Mouse (Mus musculus): ENCODE measurements at regions not wholly inside any gene's neighbourhood (a gene's known extent, or its start where the extent isn't known, plus 50 kb on each side); places are given as distances from the start of the nearest gene placed in this dataset.
"Not testable (repeated sequence)": the region's sequence is repeated elsewhere in the genome, so short reads cannot be mapped to it uniquely, and the experiment has no call there.

GRCm38 (mm10) chr1:17545311-17545710, 600.4 kb downstream of the Crisp4 start:
- WGBS = 67% methylated on average over 1 of the region's 2 CpGs

GRCm38 (mm10) chr1:17538160-17538559, 607.5 kb downstream of the Crisp4 start:
- Histone ChIP-seq H3K4me2 (ENCODE audit: low read length) (no peak overlapping the region), H3K9me3 (ENCODE audit: control insufficient read depth, low read length) (no peaks in the 10 kb centered on the region), H3K27me3 (replicated peaks; ENCODE audit: control insufficient read depth, insufficient read depth, low read length) (no peaks in the 10 kb centered on the region), H3K4me3 (ENCODE audit: low read length) (no peak overlapping the region), H3K27ac (ENCODE audit: low read depth, low read length) (no peak overlapping the region), H3K36me3 (ENCODE audit: control insufficient read depth, insufficient read depth, low read length) (no peaks in the 10 kb centered on the region), H3K4me1 (ENCODE audit: control insufficient read depth, insufficient read depth, low read depth, low read length) (no peaks in the 10 kb centered on the region), H3K9ac (ENCODE audit: low read depth, low read length) (no peak overlapping the region)
- no peak for ATAC-seq

More at GRCm38 (mm10) chr1:17545311-17545710, 600.4 kb downstream of the Crisp4 start:
- ATAC-seq = no peak
- Histone ChIP-seq H3K9ac (ENCODE audit: low read depth, low read length) (no peak overlapping the region), H3K4me3 (ENCODE audit: low read length) (no peak overlapping the region), H3K27ac (ENCODE audit: low read depth, low read length) (no peak overlapping the region), H3K27me3 (replicated peaks; ENCODE audit: control insufficient read depth, insufficient read depth, low read length) (no peaks in the 10 kb centered on the region), H3K4me1 (ENCODE audit: control insufficient read depth, insufficient read depth, low read depth, low read length) (no peaks in the 10 kb centered on the region), H3K9me3 (ENCODE audit: control insufficient read depth, low read length) (no peaks in the 10 kb centered on the region), H3K4me2 (ENCODE audit: low read length) (no peak overlapping the region), H3K36me3 (ENCODE audit: control insufficient read depth, insufficient read depth, low read length) (no peaks in the 10 kb centered on the region)

- not testable (repeated sequence) for ATAC-seq; H3K27me3 ChIP-seq (replicated peaks; ENCODE audit: control insufficient read depth, insufficient read depth, low read length); H3K36me3 ChIP-seq (ENCODE audit: control insufficient read depth, insufficient read depth, low read length); H3K9ac ChIP-seq (ENCODE audit: low read depth, low read length); H3K27ac ChIP-seq (ENCODE audit: low read depth, low read length); H3K4me1 ChIP-seq (ENCODE audit: control insufficient read depth, insufficient read depth, low read depth, low read length); H3K4me3 ChIP-seq (ENCODE audit: low read length); H3K4me2 ChIP-seq (ENCODE audit: low read length); H3K9me3 ChIP-seq (ENCODE audit: control insufficient read depth, low read length)
These were observed 614.4 kb downstream of the Crisp4 start for GRCm38 (mm10) chr1:17531291-17531690.

GRCm38 (mm10) chr1:17520118-17520517, 625.6 kb downstream of the Crisp4 start:
- WGBS = 80% methylated on average over 2 of the region's 2 CpGs
- Histone ChIP-seq H3K4me3 (ENCODE audit: low read length) (no peak overlapping the region), H3K27me3 (replicated peaks; ENCODE audit: control insufficient read depth, insufficient read depth, low read length) (no peaks in the 10 kb centered on the region), H3K9me3 (ENCODE audit: control insufficient read depth, low read length) (no peaks in the 10 kb centered on the region), H3K4me2 (ENCODE audit: low read length) (no peak overlapping the region), H3K27ac (ENCODE audit: low read depth, low read length) (no peak overlapping the region), H3K9ac (ENCODE audit: low read depth, low read length) (no peak overlapping the region), H3K4me1 (ENCODE audit: control insufficient read depth, insufficient read depth, low read depth, low read length) (no peaks in the 10 kb centered on the region), H3K36me3 (ENCODE audit: control insufficient read depth, insufficient read depth, low read length) (no peaks in the 10 kb centered on the region)
- ATAC-seq = no peak

GRCm38 (mm10) chr1:17506125-17507112, 639.3 kb downstream of the Crisp4 start:
- no peaks in the 10 kb centered on the region for H3K27me3 ChIP-seq (replicated peaks; ENCODE audit: control insufficient read depth, insufficient read depth, low read length)
- 87% methylated on average over 6 of the region's 6 CpGs for WGBS
- H3K9me3 ChIP-seq (ENCODE audit: control insufficient read depth, low read length) = no peaks in the 10 kb centered on the region
- no peaks in the 10 kb centered on the region for H3K36me3 ChIP-seq (ENCODE audit: control insufficient read depth, insufficient read depth, low read length)
- H3K4me1 ChIP-seq (ENCODE audit: control insufficient read depth, insufficient read depth, low read depth, low read length) = no peaks in the 10 kb centered on the region
- ATAC-seq = no peak
- no peak overlapping the region for H3K4me3 ChIP-seq (ENCODE audit: low read length)
- H3K27ac ChIP-seq (ENCODE audit: low read depth, low read length) = no peak overlapping the region
- H3K9ac ChIP-seq (ENCODE audit: low read depth, low read length) = no peak overlapping the region
- H3K4me2 ChIP-seq (ENCODE audit: low read length) = no peak overlapping the region

GRCm38 (mm10) chr1:17493596-17493995, 652.1 kb downstream of the Crisp4 start:
- Histone ChIP-seq H3K4me2 (ENCODE audit: low read length) (no peak overlapping the region), H3K36me3 (ENCODE audit: control insufficient read depth, insufficient read depth, low read length) (no peaks in the 10 kb centered on the region), H3K4me1 (ENCODE audit: control insufficient read depth, insufficient read depth, low read depth, low read length) (no peaks in the 10 kb centered on the region), H3K27me3 (replicated peaks; ENCODE audit: control insufficient read depth, insufficient read depth, low read length) (no peaks in the 10 kb centered on the region), H3K9ac (ENCODE audit: low read depth, low read length) (no peak overlapping the region), H3K27ac (ENCODE audit: low read depth, low read length) (no peak overlapping the region), H3K4me3 (ENCODE audit: low read length) (no peak overlapping the region), H3K9me3 (ENCODE audit: control insufficient read depth, low read length) (no peaks in the 10 kb centered on the region)
- WGBS = 83% methylated on average over 3 of the region's 3 CpGs
- no peak for ATAC-seq

- not testable (repeated sequence) for H3K4me2 ChIP-seq (ENCODE audit: low read length); H3K36me3 ChIP-seq (ENCODE audit: control insufficient read depth, insufficient read depth, low read length); H3K9ac ChIP-seq (ENCODE audit: low read depth, low read length); H3K4me3 ChIP-seq (ENCODE audit: low read length); ATAC-seq; H3K9me3 ChIP-seq (ENCODE audit: control insufficient read depth, low read length); H3K27ac ChIP-seq (ENCODE audit: low read depth, low read length); H3K4me1 ChIP-seq (ENCODE audit: control insufficient read depth, insufficient read depth, low read depth, low read length); H3K27me3 ChIP-seq (replicated peaks; ENCODE audit: control insufficient read depth, insufficient read depth, low read length)
These were observed 655.9 kb downstream of the Crisp4 start for GRCm38 (mm10) chr1:17489854-17490202.

GRCm38 (mm10) chr1:17489192-17489853, 656.4 kb downstream of the Crisp4 start:
- H3K27me3 ChIP-seq (replicated peaks; ENCODE audit: control insufficient read depth, insufficient read depth, low read length); H3K36me3 ChIP-seq (ENCODE audit: control insufficient read depth, insufficient read depth, low read length); ATAC-seq; H3K4me1 ChIP-seq (ENCODE audit: control insufficient read depth, insufficient read depth, low read depth, low read length); H3K27ac ChIP-seq (ENCODE audit: low read depth, low read length); H3K9ac ChIP-seq (ENCODE audit: low read depth, low read length); H3K4me3 ChIP-seq (ENCODE audit: low read length); H3K9me3 ChIP-seq (ENCODE audit: control insufficient read depth, low read length); H3K4me2 ChIP-seq (ENCODE audit: low read length): not testable (repeated sequence)
- WGBS = 68% methylated on average over 6 of the region's 6 CpGs

GRCm38 (mm10) chr1:17451204-17451866, 694.4 kb downstream of the Crisp4 start:
- no peaks in the 10 kb centered on the region for H3K36me3 ChIP-seq (ENCODE audit: control insufficient read depth, insufficient read depth, low read length)
- H3K4me2 ChIP-seq (ENCODE audit: low read length) = no peak overlapping the region
- no peak for ATAC-seq
- no peaks in the 10 kb centered on the region for H3K27me3 ChIP-seq (replicated peaks; ENCODE audit: control insufficient read depth, insufficient read depth, low read length)
- WGBS = 80% methylated on average over 2 of the region's 2 CpGs
- no peak overlapping the region for H3K9ac ChIP-seq (ENCODE audit: low read depth, low read length)
- H3K27ac ChIP-seq (ENCODE audit: low read depth, low read length) = no peak overlapping the region
- no peak overlapping the region for H3K4me3 ChIP-seq (ENCODE audit: low read length)
- no peaks in the 10 kb centered on the region for H3K9me3 ChIP-seq (ENCODE audit: control insufficient read depth, low read length)
- H3K4me1 ChIP-seq (ENCODE audit: control insufficient read depth, insufficient read depth, low read depth, low read length) = no peaks in the 10 kb centered on the region

Measured in hindbrain, embryonic 16.5 days (tissue).